Comparison of ENCODE assay signal across 25 mouse cellular contexts in genomic region chr2:76938515-76938914, GRCm38 (mm10). TPM values are rescaled to one million over a fixed set of nuclear protein-coding genes. Genes with fewer than 3 reads are reported as not detected.
DNase-seq lines count a peak whose midpoint lies in the region; ATAC-seq lines count a peak whose summit lies in the region.
"Had no signal": no experiment of that assay in that cellular context is flagged by ENCODE, and none has a peak within 500 bp of the region (broad histone marks: within the 10 kb centered on the region; RNA-seq: fewer than 3 reads in every experiment).

No protein-coding gene starts in this region.

- no peak for ATAC-seq in forebrain, embryonic 14.5 days
- ATAC-seq in forebrain, embryonic 12.5 days (ENCODE audit: low FRiP score), result no peak
- ATAC-seq in kidney, embryonic 14.5 days (ENCODE audit: low FRiP score, low TSS enrichment), result no peak
- no peak for ATAC-seq in midbrain, embryonic 14.5 days (ENCODE audit: low FRiP score, low TSS enrichment)
- no peak for ATAC-seq in midbrain, embryonic 11.5 days (ENCODE audit: low FRiP score)
- ATAC-seq: CD4-positive, CD25-positive, alpha-beta regulatory T cell, adult 4 months; forebrain, embryonic 15.5 days had no signal

- 67% methylated on average over 10 of the region's 10 CpGs for WGBS in forebrain, embryonic 14.5 days
- WGBS in forebrain, embryonic 12.5 days, result 69% methylated on average over 10 of the region's 10 CpGs
- 65% methylated on average over 10 of the region's 10 CpGs for WGBS in kidney, embryonic 14.5 days
- WGBS in midbrain, embryonic 14.5 days, result 63% methylated on average over 10 of the region's 10 CpGs
- WGBS in midbrain, embryonic 11.5 days, result 69% methylated on average over 10 of the region's 10 CpGs

- no peak overlapping the region for H3K4me3 ChIP-seq in forebrain, embryonic 14.5 days (ENCODE audit: low read depth, low read length)
- H3K4me3 ChIP-seq in forebrain, embryonic 12.5 days (replicated peaks), result no peak overlapping the region
- no peak overlapping the region for H3K4me3 ChIP-seq in kidney, embryonic 14.5 days (ENCODE audit: low read length)
- no peak overlapping the region for H3K4me3 ChIP-seq in midbrain, embryonic 14.5 days (replicated peaks; ENCODE audit: low read depth, low read length)
- H3K4me3 ChIP-seq in midbrain, embryonic 11.5 days (ENCODE audit: low read depth, low read length), result no peak overlapping the region
- H3K4me3 ChIP-seq: embryonic facial prominence, embryonic 15.5 days; forebrain, embryonic 15.5 days; heart, embryonic 13.5 days; hindbrain, embryonic 15.5 days; liver, embryonic 15.5 days; neural tube, embryonic 15.5 days had no signal

- H3K4me1 ChIP-seq in forebrain, embryonic 14.5 days (ENCODE audit: control insufficient read depth, insufficient read depth, low read length), result no peaks in the 10 kb centered on the region
- peaks cover 5% of the 10 kb centered on the region; the same call in 1 of the 2 replicates for H3K4me1 ChIP-seq in forebrain, embryonic 12.5 days
- H3K4me1 ChIP-seq in kidney, embryonic 14.5 days (ENCODE audit: control insufficient read depth, insufficient read depth, low read length), result no peaks in the 10 kb centered on the region
- H3K4me1 ChIP-seq in midbrain, embryonic 14.5 days (ENCODE audit: control insufficient read depth, insufficient read depth, low read length), result no peaks in the 10 kb centered on the region
- H3K4me1 ChIP-seq in midbrain, embryonic 11.5 days (ENCODE audit: control insufficient read depth, insufficient read depth, low read length), result no peaks in the 10 kb centered on the region
- H3K4me1 ChIP-seq: embryonic facial prominence, embryonic 15.5 days; forebrain, embryonic 15.5 days; heart, embryonic 13.5 days; hindbrain, embryonic 15.5 days; liver, embryonic 15.5 days; neural tube, embryonic 15.5 days had no signal

- H3K36me3 ChIP-seq in forebrain, embryonic 14.5 days (ENCODE audit: control insufficient read depth, insufficient read depth, low read length), result no peaks in the 10 kb centered on the region
- H3K36me3 ChIP-seq in forebrain, embryonic 12.5 days (replicated peaks), result no peaks in the 10 kb centered on the region
- no peaks in the 10 kb centered on the region for H3K36me3 ChIP-seq in kidney, embryonic 14.5 days (ENCODE audit: control insufficient read depth, insufficient read depth, low read length)
- no peaks in the 10 kb centered on the region for H3K36me3 ChIP-seq in midbrain, embryonic 14.5 days (ENCODE audit: control insufficient read depth, insufficient read depth, low read length)
- no peaks in the 10 kb centered on the region for H3K36me3 ChIP-seq in midbrain, embryonic 11.5 days (ENCODE audit: control insufficient read depth, insufficient read depth, low read length)
- H3K36me3 ChIP-seq: embryonic facial prominence, embryonic 15.5 days; forebrain, embryonic 15.5 days; hindbrain, embryonic 15.5 days; liver, embryonic 15.5 days; neural tube, embryonic 15.5 days had no signal

- H3K9ac ChIP-seq in forebrain, embryonic 14.5 days (ENCODE audit: low read length), result no peak overlapping the region
- H3K9ac ChIP-seq in forebrain, embryonic 12.5 days, result no peak overlapping the region
- H3K9ac ChIP-seq in kidney, embryonic 14.5 days (ENCODE audit: low read depth, low read length), result no peak overlapping the region
- H3K9ac ChIP-seq in midbrain, embryonic 14.5 days (replicated peaks; ENCODE audit: low read length), result no peak overlapping the region
- H3K9ac ChIP-seq in midbrain, embryonic 11.5 days (ENCODE audit: low read length), result no peak overlapping the region
- H3K9ac ChIP-seq: embryonic facial prominence, embryonic 15.5 days; forebrain, embryonic 15.5 days; heart, embryonic 13.5 days; hindbrain, embryonic 15.5 days; liver, embryonic 15.5 days; lung, embryonic 14.5 days; neural tube, embryonic 15.5 days had no signal

- no peak overlapping the region for H3K27ac ChIP-seq in forebrain, embryonic 14.5 days (ENCODE audit: low read depth, low read length)
- no peak overlapping the region for H3K27ac ChIP-seq in forebrain, embryonic 12.5 days
- no peak overlapping the region for H3K27ac ChIP-seq in kidney, embryonic 14.5 days (ENCODE audit: low read depth, low read length)
- no peak overlapping the region for H3K27ac ChIP-seq in midbrain, embryonic 14.5 days (replicated peaks; ENCODE audit: low read depth, low read length)
- no peak overlapping the region for H3K27ac ChIP-seq in midbrain, embryonic 11.5 days (ENCODE audit: low read depth, low read length)
- H3K27ac ChIP-seq: embryonic facial prominence, embryonic 15.5 days; forebrain, embryonic 15.5 days; heart, embryonic 13.5 days; hindbrain, embryonic 15.5 days; liver, embryonic 15.5 days; neural tube, embryonic 15.5 days had no signal

- peak; percentile 14 for DNase-seq in forebrain, embryonic 14.5 days (ENCODE audit: low spot score)
- DNase-seq in kidney, postnatal 10 days, result peak; percentile 41
- DNase-seq in midbrain, embryonic 14.5 days, result peak; percentile 3
- no peak for DNase-seq in midbrain, embryonic 11.5 days (ENCODE audit: low spot score, missing footprints)
- no peak for DNase-seq in liver
- DNase-seq: adrenal gland, postnatal 14 days; cerebellum, adult 8-10 months; embryo, embryonic 11 days; heart, postnatal 10 days; kidney, adult 8-10 months; layer of hippocampus, postnatal 36 days; lung, embryonic 14.5 days; lung, postnatal 14 days; right cerebral cortex, adult 18-20 months; spleen, adult 18-20 months; thymus, postnatal 14 days had no signal

- H3K4me2 ChIP-seq in forebrain, embryonic 14.5 days (ENCODE audit: low read length), result no peak overlapping the region
- no peak overlapping the region for H3K4me2 ChIP-seq in forebrain, embryonic 12.5 days
- H3K4me2 ChIP-seq in kidney, embryonic 14.5 days (replicated peaks; ENCODE audit: low read depth, low read length), result no peak overlapping the region
- H3K4me2 ChIP-seq in midbrain, embryonic 14.5 days (ENCODE audit: low read length), result no peak overlapping the region
- H3K4me2 ChIP-seq in midbrain, embryonic 11.5 days, result no peak overlapping the region
- H3K4me2 ChIP-seq: embryonic facial prominence, embryonic 15.5 days; forebrain, embryonic 15.5 days; heart, embryonic 13.5 days; hindbrain, embryonic 15.5 days; liver, embryonic 15.5 days; lung, embryonic 14.5 days; neural tube, embryonic 15.5 days had no signal

- H3K9me3 ChIP-seq in forebrain, embryonic 14.5 days (replicated peaks; ENCODE audit: control insufficient read depth, low read length), result no peaks in the 10 kb centered on the region
- no peaks in the 10 kb centered on the region for H3K9me3 ChIP-seq in forebrain, embryonic 12.5 days
- H3K9me3 ChIP-seq in kidney, embryonic 14.5 days (ENCODE audit: control insufficient read depth, low read length), result no peaks in the 10 kb centered on the region
- 0 out of 2 replicates have a peak, but pooled peaks cover 2% of the 10 kb centered on the region for H3K9me3 ChIP-seq in midbrain, embryonic 14.5 days (ENCODE audit: control insufficient read depth, low read length)
- no peaks in the 10 kb centered on the region for H3K9me3 ChIP-seq in midbrain, embryonic 11.5 days (ENCODE audit: control insufficient read depth, low read length)
- H3K9me3 ChIP-seq: embryonic facial prominence, embryonic 15.5 days; forebrain, embryonic 15.5 days; heart, embryonic 13.5 days; hindbrain, embryonic 15.5 days; liver, embryonic 15.5 days; neural tube, embryonic 15.5 days had no signal

- no peaks in the 10 kb centered on the region for H3K27me3 ChIP-seq in forebrain, embryonic 14.5 days (replicated peaks; ENCODE audit: control insufficient read depth, insufficient read depth, low read length)
- no peaks in the 10 kb centered on the region for H3K27me3 ChIP-seq in forebrain, embryonic 12.5 days
- H3K27me3 ChIP-seq in kidney, embryonic 14.5 days (ENCODE audit: control insufficient read depth, insufficient read depth, low read length), result no peaks in the 10 kb centered on the region
- no peaks in the 10 kb centered on the region for H3K27me3 ChIP-seq in midbrain, embryonic 14.5 days (ENCODE audit: control insufficient read depth, insufficient read depth, low read length)
- no peaks in the 10 kb centered on the region for H3K27me3 ChIP-seq in midbrain, embryonic 11.5 days (ENCODE audit: control insufficient read depth, insufficient read depth, low read length)
- H3K27me3 ChIP-seq: embryonic facial prominence, embryonic 15.5 days; forebrain, embryonic 15.5 days; heart, embryonic 13.5 days; hindbrain, embryonic 15.5 days; liver, embryonic 15.5 days; neural tube, embryonic 15.5 days had no signal

RNA-seq across cellular contexts. Expression of gene Ttn, which starts 43.8 kb away (rescaled TPM):
- polyA plus RNA-seq in forebrain, embryonic 14.5 days (2014; fragmentation: Nextera tagmentation; extraction: Ambion mirVana), result 0.09 and 0.23 TPM in 2 replicates
- polyA plus RNA-seq in forebrain, embryonic 12.5 days (2016; fragmentation: Nextera tagmentation; extraction: Ambion mirVana), result 0.21 and 1.2 TPM in 2 replicates
- 0.23 and 0.64 TPM in 2 replicates for polyA plus RNA-seq in kidney, embryonic 14.5 days (2014; fragmentation: Nextera tagmentation; extraction: Ambion mirVana)
- polyA plus RNA-seq in midbrain, embryonic 14.5 days (2014; fragmentation: Nextera tagmentation; extraction: Ambion mirVana), result 0.47 and 0.91 TPM in 2 replicates
- polyA plus RNA-seq in midbrain, embryonic 11.5 days (2014; fragmentation: Nextera tagmentation; extraction: Ambion mirVana), result 0.04 TPM in 2 replicates

Comparison
In these comparisons a context has a peak if more than half of its experiments do, and no peak if none do; other contexts are left out.
1. DNase-seq: peak in forebrain, embryonic 14.5 days (single experiment), kidney, postnatal 10 days (single experiment) and midbrain, embryonic 14.5 days (single experiment); none in midbrain, embryonic 11.5 days (single experiment) and liver (single experiment).